Mouse (Mus musculus) embryonic facial prominence, embryonic 15.5 days (tissue): Measurements from ENCODE around the gene Pheta1. TPM values are rescaled to one million over a fixed set of nuclear protein-coding genes. Genes with fewer than 3 reads are reported as not detected.
"Not testable (repeated sequence)": the region's sequence is repeated elsewhere in the genome, so short reads cannot be mapped to it uniquely, and the experiment has no call there.

Experiments
- ATAC-seq: fragments of 200-750 bp; cut with Nextera tagmentation; 2 replicates; pipeline ENCODE4 v1.8.0; 2017; ENCODE audit warnings: low read depth, moderate TSS enrichment; ENCODE audit not compliant: insufficient number of reproducible peaks, low FRiP score, low TSS enrichment
- H3K27ac ChIP-seq: fragments of 300-500 bp; sonication (generic); replicated peaks from 2 replicates; pipeline ENCODE4 v1.5.1; 2015; ENCODE audit warnings: mild to moderate bottlenecking, inconsistent platforms
- H3K27me3 ChIP-seq: fragments of 300-500 bp; sonication (generic); 2 replicates; pipeline ENCODE4 v1.6.1; 2015; ENCODE audit warnings: inconsistent platforms
- H3K36me3 ChIP-seq: fragments of 300-500 bp; sonication (generic); 2 replicates; pipeline ENCODE4 v1.6.1; 2015; ENCODE audit warnings: mild to moderate bottlenecking, inconsistent platforms
- H3K4me1 ChIP-seq: fragments of 300-500 bp; sonication (generic); 2 replicates; pipeline ENCODE4 v1.6.1; 2015; ENCODE audit warnings: inconsistent platforms
- H3K4me2 ChIP-seq: fragments of 300-500 bp; sonication (generic); replicated peaks from 2 replicates; pipeline ENCODE4 v1.6.1; 2015; ENCODE audit warnings: mild to moderate bottlenecking, inconsistent platforms
- H3K4me3 ChIP-seq: fragments of 300-500 bp; sonication (generic); replicated peaks from 2 replicates; pipeline ENCODE4 v1.5.1; 2015; ENCODE audit warnings: mild to moderate bottlenecking, inconsistent platforms
- H3K9ac ChIP-seq: fragments of 300-500 bp; sonication (generic); 2 replicates; pipeline ENCODE4 v1.6.1; 2015; ENCODE audit warnings: inconsistent platforms
- H3K9me3 ChIP-seq: fragments of 300-500 bp; sonication (generic); replicated peaks from 2 replicates; pipeline ENCODE4 v1.6.1; 2016; ENCODE audit warnings: inconsistent platforms
- WGBS: fragments of 180-500 bp; shearing (Covaris S2); methylation state at CpG from one replicate; pipeline ENCODE4 v1.1.7; 2015; 5-methylcytosine and 5-hydroxymethylcytosine counted together
- polyA plus RNA-seq: library from polyadenylated mRNA; unstranded; fragments of >200 nt; fragmentation: Nextera tagmentation; extraction: Ambion mirVana; gene quantifications from 2 replicates; pipeline ENCODE4 v1.2.1, GENCODE M21; 2015

The Pheta1 gene
- polyA plus RNA-seq, 1 experiment from 2014 or later = 28.1 TPM

GRCm38 (mm10) chr5:121847269-121847668 lies 1.5 kb upstream of the Pheta1 start:
- ATAC-seq, H3K4me3 ChIP-seq, H3K4me2 ChIP-seq, H3K9ac ChIP-seq, H3K36me3 ChIP-seq, H3K27ac ChIP-seq, H3K9me3 ChIP-seq: not testable (repeated sequence)
- Histone ChIP-seq H3K27me3 (peaks cover 22% of the 10 kb centered on the region), H3K4me1 (peaks cover 37% of the 10 kb centered on the region)
- WGBS = 80% methylated on average over 3 of the region's 3 CpGs

GRCm38 (mm10) chr5:121848035-121848519 lies 707 bp upstream of the Pheta1 start:
- Histone ChIP-seq H3K9me3 (no peaks in the 10 kb centered on the region), H3K9ac (peak overlapping the region; percentile 47), H3K27ac (peak overlapping the region; percentile 92), H3K4me3 (peak overlapping the region; percentile 90), H3K36me3 (peaks cover 17% of the 10 kb centered on the region), H3K27me3 (peaks cover 20% of the 10 kb centered on the region), H3K4me1 (peaks cover 31% of the 10 kb centered on the region), H3K4me2 (peak overlapping the region; percentile 82)
- WGBS = under 1% methylated on average over 17 of the region's 17 CpGs
- ATAC-seq = peak; percentile 31; the same call in 1 of the 2 replicates

GRCm38 (mm10) chr5:121849478-121850349 lies 930 bp downstream of the Pheta1 start:
- WGBS = 32% methylated on average over 20 of the region's 20 CpGs
- 0 out of 2 replicates have a peak, but pooled peaks cover 5% of the 10 kb centered on the region for H3K27me3 ChIP-seq
- H3K4me3 ChIP-seq = peak overlapping the region; percentile 90
- H3K27ac ChIP-seq = no peak overlapping the region
- H3K36me3 ChIP-seq = peaks cover 31% of the 10 kb centered on the region
- peak overlapping the region; percentile 82 for H3K4me2 ChIP-seq
- no peaks in the 10 kb centered on the region for H3K9me3 ChIP-seq
- peak overlapping the region; percentile 47 for H3K9ac ChIP-seq
- no peak for ATAC-seq
- peaks cover 30% of the 10 kb centered on the region for H3K4me1 ChIP-seq

- Histone ChIP-seq H3K4me2 (no peak overlapping the region), H3K27ac (no peak overlapping the region), H3K4me3 (no peak overlapping the region), H3K9me3 (no peaks in the 10 kb centered on the region), H3K9ac (no peak overlapping the region), H3K36me3 (peaks cover 38% of the 10 kb centered on the region), H3K27me3 (no peaks in the 10 kb centered on the region), H3K4me1 (peaks cover 24% of the 10 kb centered on the region)
- ATAC-seq = no peak
- WGBS = 75% methylated on average over 9 of the region's 9 CpGs
These were observed 4.7 kb downstream of the Pheta1 start for GRCm38 (mm10) chr5:121853368-121854051.

GRCm38 (mm10) chr5:121854768-121855167 lies 6.0 kb downstream of the Pheta1 start:
- Histone ChIP-seq H3K27me3 (no peaks in the 10 kb centered on the region), H3K36me3 (peaks cover 38% of the 10 kb centered on the region), H3K4me1 (peaks cover 17% of the 10 kb centered on the region), H3K4me2 (no peak overlapping the region), H3K9ac (no peak overlapping the region), H3K27ac (no peak overlapping the region), H3K9me3 (no peaks in the 10 kb centered on the region), H3K4me3 (no peak overlapping the region)
- ATAC-seq = no peak
- 67% methylated on average over 10 of the region's 10 CpGs for WGBS

- 82% methylated on average over 11 of the region's 11 CpGs for WGBS
- no peak overlapping the region for H3K27ac ChIP-seq
- ATAC-seq = no peak
- H3K4me2 ChIP-seq = no peak overlapping the region
- H3K4me3 ChIP-seq = no peak overlapping the region
- H3K9me3 ChIP-seq = no peaks in the 10 kb centered on the region
- H3K9ac ChIP-seq = no peak overlapping the region
- no peaks in the 10 kb centered on the region for H3K27me3 ChIP-seq
- peaks cover 7% of the 10 kb centered on the region for H3K4me1 ChIP-seq
- H3K36me3 ChIP-seq = peaks cover 39% of the 10 kb centered on the region
These were observed 8.0 kb downstream of the Pheta1 start for GRCm38 (mm10) chr5:121856740-121857139.

GRCm38 (mm10) chr5:121858427-121858826 lies 9.6 kb downstream of the Pheta1 start:
- 92% methylated on average over 12 of the region's 12 CpGs for WGBS
- no peak for ATAC-seq
- Histone ChIP-seq H3K4me2 (no peak overlapping the region), H3K4me3 (no peak overlapping the region), H3K9ac (no peak overlapping the region), H3K4me1 (peaks cover 5% of the 10 kb centered on the region), H3K36me3 (peaks cover 23% of the 10 kb centered on the region), H3K27me3 (no peaks in the 10 kb centered on the region), H3K27ac (no peak overlapping the region), H3K9me3 (no peaks in the 10 kb centered on the region)

GRCm38 (mm10) chr5:121861964-121862363 lies 13.2 kb downstream of the Pheta1 start:
- WGBS = 56% methylated on average over 5 of the region's 5 CpGs
- no peak overlapping the region for H3K4me2 ChIP-seq
- peaks cover 9% of the 10 kb centered on the region; the same call in 1 of the 2 replicates for H3K36me3 ChIP-seq
- H3K4me1 ChIP-seq = no peaks in the 10 kb centered on the region
- H3K4me3 ChIP-seq = no peak overlapping the region
- H3K9ac ChIP-seq = no peak overlapping the region
- no peaks in the 10 kb centered on the region for H3K9me3 ChIP-seq
- no peak for ATAC-seq
- H3K27ac ChIP-seq = no peak overlapping the region
- H3K27me3 ChIP-seq = no peaks in the 10 kb centered on the region

- 0 out of 2 replicates have a peak, but pooled peaks cover 4% of the 10 kb centered on the region for H3K4me1 ChIP-seq
- no peak for ATAC-seq
- H3K27me3 ChIP-seq = no peaks in the 10 kb centered on the region
- no peak overlapping the region for H3K4me3 ChIP-seq
- H3K27ac ChIP-seq = no peak overlapping the region
- H3K9ac ChIP-seq = no peak overlapping the region
- H3K9me3 ChIP-seq = no peaks in the 10 kb centered on the region
- WGBS = 8% methylated on average over 7 of the region's 11 CpGs
- H3K4me2 ChIP-seq = no peak overlapping the region
- 0 out of 2 replicates have a peak, but pooled peaks cover 5% of the 10 kb centered on the region for H3K36me3 ChIP-seq
These were observed 15.5 kb downstream of the Pheta1 start for GRCm38 (mm10) chr5:121864330-121864729.

GRCm38 (mm10) chr5:121867963-121868362 lies 19.2 kb downstream of the Pheta1 start:
- no peak overlapping the region for H3K9ac ChIP-seq
- no peaks in the 10 kb centered on the region for H3K27me3 ChIP-seq
- no peaks in the 10 kb centered on the region for H3K36me3 ChIP-seq
- 42% methylated on average over 5 of the region's 5 CpGs for WGBS
- 0 out of 2 replicates have a peak, but pooled peaks cover 4% of the 10 kb centered on the region for H3K4me1 ChIP-seq
- no peak overlapping the region for H3K4me2 ChIP-seq
- no peak for ATAC-seq
- H3K27ac ChIP-seq = no peak overlapping the region
- no peak overlapping the region for H3K4me3 ChIP-seq
- H3K9me3 ChIP-seq = no peaks in the 10 kb centered on the region

- Histone ChIP-seq H3K27ac (no peak overlapping the region), H3K9me3 (no peaks in the 10 kb centered on the region), H3K4me2 (no peak overlapping the region), H3K4me1 (0 out of 2 replicates have a peak, but pooled peaks cover 4% of the 10 kb centered on the region), H3K36me3 (no peaks in the 10 kb centered on the region), H3K27me3 (no peaks in the 10 kb centered on the region), H3K4me3 (no peak overlapping the region), H3K9ac (no peak overlapping the region)
- ATAC-seq = no peak
- WGBS = 62% methylated on average over 6 of the region's 6 CpGs
These were observed 22.0 kb downstream of the Pheta1 start for GRCm38 (mm10) chr5:121870832-121871231.
